In genomic region chr4:152953237-152953974, GRCm38 (mm10) we compare ENCODE assay signal across 10 mouse cellular contexts.
DNase-seq lines count a peak whose midpoint lies in the region; ATAC-seq and TF ChIP-seq lines count a peak whose summit lies in the region.
"Had no signal": no experiment of that assay in that cellular context is flagged by ENCODE, and none has a peak within 500 bp of the region (broad histone marks: within the 10 kb centered on the region; RNA-seq: fewer than 3 reads in every experiment).

No protein-coding gene starts in this region.

- H3K4me1 ChIP-seq in midbrain, embryonic 11.5 days (ENCODE audit: control insufficient read depth, insufficient read depth, low read length): peaks cover 4% of the 10 kb centered on the region; the same call in 1 of the 2 replicates

- no peaks in the 10 kb centered on the region for H3K9me3 ChIP-seq in midbrain, embryonic 11.5 days (ENCODE audit: control insufficient read depth, low read length)

- no peak overlapping the region; the same call in 1 of the 2 replicates for H3K27ac ChIP-seq in midbrain, embryonic 11.5 days (ENCODE audit: low read depth, low read length)
- no peak overlapping the region for H3K27ac ChIP-seq in left cerebral cortex, adult 2 months

- no peak overlapping the region for H3K4me2 ChIP-seq in midbrain, embryonic 11.5 days

- 65% methylated on average over 15 of the region's 15 CpGs for WGBS in midbrain, embryonic 11.5 days

- no peak overlapping the region for H3K4me3 ChIP-seq in midbrain, embryonic 11.5 days (ENCODE audit: low read depth, low read length)
- H3K4me3 ChIP-seq in left cerebral cortex, adult 2 months: no peak overlapping the region

- H3K9ac ChIP-seq in midbrain, embryonic 11.5 days (ENCODE audit: low read length): no peak overlapping the region

- H3K36me3 ChIP-seq in midbrain, embryonic 11.5 days (ENCODE audit: control insufficient read depth, insufficient read depth, low read length): no peaks in the 10 kb centered on the region

- no peak for TF ChIP-seq CTCF in left cerebral cortex, adult 2 months (IDR thresholded peaks at IDR 0.05)

- intact Hi-C loops in left cerebral cortex, adult 2 months (cut with DNase I): no loop called here

- peak; percentile 21 to 32 for DNase-seq in frontal cortex, postnatal 10 days (ENCODE audit: low spot score in 2 of 2)
- no peak for DNase-seq in frontal cortex, postnatal 36 days (ENCODE audit: low spot score in 2 of 2)
- DNase-seq in right cerebral cortex, postnatal 14 days: peak; percentile 26
- DNase-seq in right cerebral cortex, postnatal 25 days: no peak
- no peak for DNase-seq in midbrain, embryonic 11.5 days (ENCODE audit: low spot score, missing footprints)
- DNase-seq in yolk sac, embryonic 10.5 days (ENCODE audit: low spot score): peak; percentile 8
- no peak for DNase-seq in left cerebral cortex, adult 2 months (ENCODE audit: extremely low spot score in 1 of 2, low spot score in 2 of 2)
- DNase-seq: adrenal gland, postnatal 14 days; heart, postnatal 10 days had no signal

- no peaks in the 10 kb centered on the region for H3K27me3 ChIP-seq in midbrain, embryonic 11.5 days (ENCODE audit: control insufficient read depth, insufficient read depth, low read length)

- ATAC-seq in midbrain, embryonic 11.5 days (ENCODE audit: low FRiP score): peak; percentile 58
- ATAC-seq in erythroid progenitor cell, adult 5-6 weeks (replicated peaks; ENCODE audit: low FRiP score, poor library complexity, severe bottlenecking): no peak

Comparison
In these comparisons a context has a peak if more than half of its experiments do, and no peak if none do; other contexts are left out.
1. DNase-seq: peak in frontal cortex, postnatal 10 days (2 of 2), right cerebral cortex, postnatal 14 days (single experiment) and yolk sac, embryonic 10.5 days (single experiment); none in frontal cortex, postnatal 36 days (0 of 2), right cerebral cortex, postnatal 25 days (single experiment), midbrain, embryonic 11.5 days (single experiment) and left cerebral cortex, adult 2 months (0 of 2).